Mouse (Mus musculus) myocyte (in vitro differentiated cells): ENCODE results near the gene Cdh20.

Experiments
- CEBPB ChIP-seq: IDR thresholded peaks from 2 replicates; pipeline ENCODE4 v1.6.1; 2011; ENCODE audit warnings: mild to moderate bottlenecking, moderate library complexity; ENCODE audit not compliant: poor library complexity, insufficient read depth, severe bottlenecking
- E2F4 ChIP-seq: IDR thresholded peaks from one replicate; pipeline ENCODE4 v1.6.1; 2011; ENCODE audit warnings: mild to moderate bottlenecking, control low read depth, moderate library complexity; ENCODE audit not compliant: insufficient read depth
- MAX ChIP-seq: IDR thresholded peaks from one replicate; pipeline ENCODE4 v1.6.1; 2011; ENCODE audit warnings: low read depth, mild to moderate bottlenecking, control low read depth
- MYOD1 ChIP-seq, 3 experiments: IDR thresholded peaks; one replicate each; pipeline ENCODE4 v1.6.1; 2011; ENCODE audit warnings: control low read depth in 2 of 3, low read depth in 2 of 3, mild to moderate bottlenecking in 2 of 3, moderate library complexity in 1 of 3; ENCODE audit not compliant: insufficient read length in 2 of 3, control insufficient read depth in 1 of 3
- POLR2A ChIP-seq: IDR thresholded peaks from one replicate; pipeline ENCODE4 v1.6.1; 2011; ENCODE audit warnings: low read depth, mild to moderate bottlenecking, control low read depth, moderate library complexity; ENCODE audit not compliant: insufficient read length
- POLR2AphosphoS2 ChIP-seq: IDR thresholded peaks from one replicate; pipeline ENCODE4 v1.6.1; 2011; ENCODE audit warnings: low read depth, control low read depth; ENCODE audit not compliant: insufficient read length
- SRF ChIP-seq: IDR thresholded peaks from one replicate; pipeline ENCODE4 v1.6.1; 2011; ENCODE audit warnings: low read depth; ENCODE audit not compliant: control insufficient read depth, insufficient read length
- TCF12 ChIP-seq: IDR thresholded peaks from one replicate; pipeline ENCODE4 v1.6.1; 2011; ENCODE audit warnings: mild to moderate bottlenecking, control low read depth; ENCODE audit not compliant: poor library complexity, insufficient read depth, severe bottlenecking
- TCF3 ChIP-seq: IDR thresholded peaks from one replicate; pipeline ENCODE4 v1.6.1; 2011; ENCODE audit warnings: low read depth, control low read depth; ENCODE audit not compliant: insufficient read length
- USF1 ChIP-seq: IDR thresholded peaks from one replicate; pipeline ENCODE4 v1.6.1; 2011; ENCODE audit warnings: low read depth, mild to moderate bottlenecking, control low read depth, moderate library complexity

DNA sequence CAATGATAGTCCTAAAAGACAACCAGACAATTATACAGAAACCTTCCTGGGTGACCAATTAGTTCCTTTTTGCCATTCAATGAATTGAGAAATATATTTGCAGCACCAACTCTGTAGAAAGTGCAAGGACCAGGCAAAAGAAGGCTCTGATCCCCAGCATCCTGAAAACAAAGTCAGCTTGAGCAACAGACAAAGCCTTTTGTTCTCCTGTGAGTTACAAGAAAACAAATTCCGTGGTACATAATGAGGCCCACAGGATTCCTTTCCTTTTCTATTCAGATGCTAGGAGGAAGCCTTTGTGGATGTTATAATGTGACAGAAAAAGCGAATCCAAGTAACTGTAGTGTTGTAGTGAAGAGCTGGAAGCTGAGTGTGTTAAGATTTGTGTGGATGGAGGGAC is 244.3 kb downstream of the Cdh20 start:
- TF ChIP-seq POLR2A (no peak), E2F4 (no peak), CEBPB (no peak), MAX (no peak), POLR2AphosphoS2 (no peak), TCF12 (no peak), TCF3 (no peak), USF1 (no peak), SRF (no peak), MYOD1 (IDR thresholded peaks at IDR 0.05; ENCODE audit: control insufficient read depth in 1 of 3, insufficient read length in 2 of 3, low read depth in 2 of 3) (no peak)
